ENCODE assay signal across 8 mouse cellular contexts in genomic region chr2:10375024-10375372, GRCm38 (mm10). TPM values are rescaled to one million over a fixed set of nuclear protein-coding genes. Genes with fewer than 3 reads are reported as not detected.
DNase-seq lines count a peak whose midpoint lies in the region; ATAC-seq and TF ChIP-seq lines count a peak whose summit lies in the region.

No protein-coding gene starts in this region.

- H3K27ac ChIP-seq in forebrain, embryonic 12.5 days = no peak overlapping the region
- no peak overlapping the region for H3K27ac ChIP-seq in intestine, postnatal 0 days (ENCODE audit: low read depth, low read length)
- peak overlapping the region; percentile 59; the same call in 1 of the 2 replicates for H3K27ac ChIP-seq in midbrain, embryonic 10.5 days (replicated peaks)

- peak overlapping the region; percentile 59 for H3K9ac ChIP-seq in forebrain, embryonic 12.5 days
- no peak overlapping the region for H3K9ac ChIP-seq in intestine, postnatal 0 days (ENCODE audit: low read depth, low read length)

- H3K27me3 ChIP-seq in forebrain, embryonic 12.5 days = peaks cover 61% of the 10 kb centered on the region
- peaks cover 60% of the 10 kb centered on the region for H3K27me3 ChIP-seq in intestine, postnatal 0 days (replicated peaks; ENCODE audit: control insufficient read depth, insufficient read depth, low read length)
- H3K27me3 ChIP-seq in midbrain, embryonic 10.5 days (ENCODE audit: low read depth, poor library complexity, severe bottlenecking) = peaks cover 74% of the 10 kb centered on the region

- under 1% methylated on average over 22 of the region's 22 CpGs for WGBS in forebrain, embryonic 12.5 days
- WGBS in intestine, postnatal 0 days = under 1% methylated on average over 22 of the region's 22 CpGs
- WGBS in midbrain, embryonic 10.5 days = under 1% methylated on average over 22 of the region's 22 CpGs

- ATAC-seq in forebrain, embryonic 12.5 days (ENCODE audit: low FRiP score) = peak; percentile 25; the same call in 1 of the 2 replicates
- no peak for ATAC-seq in intestine, postnatal 0 days

- H3K4me1 ChIP-seq in forebrain, embryonic 12.5 days = peaks cover 23% of the 10 kb centered on the region
- H3K4me1 ChIP-seq in intestine, postnatal 0 days (replicated peaks; ENCODE audit: control insufficient read depth, insufficient read depth, low read length) = peaks cover 10% of the 10 kb centered on the region; the same call in 1 of the 2 replicates
- peaks cover 33% of the 10 kb centered on the region for H3K4me1 ChIP-seq in midbrain, embryonic 10.5 days

- peak; percentile 8 for DNase-seq in kidney, adult 18-20 months
- no peak for DNase-seq in kidney, postnatal 25 days
- peak; percentile 59 for DNase-seq in ZHBTc4 (ENCODE audit: low read depth, low spot score)
- no peak for DNase-seq in midbrain, embryonic 10.5 days (ENCODE audit: low spot score)
- peak; percentile 39 for DNase-seq in testis, postnatal 14 days (ENCODE audit: low spot score)
- DNase-seq in spleen, postnatal 14 days (ENCODE audit: low spot score in 2 of 2) = no peak

- peak overlapping the region; percentile 93 for H3K4me2 ChIP-seq in forebrain, embryonic 12.5 days
- peak overlapping the region; percentile 95 for H3K4me2 ChIP-seq in intestine, postnatal 0 days (replicated peaks; ENCODE audit: low read depth)

- TF ChIP-seq CTCF in intestine, postnatal 0 days (IDR thresholded peaks at IDR 0.05; ENCODE audit: low read depth) = no peak

- no peaks in the 10 kb centered on the region for H3K36me3 ChIP-seq in forebrain, embryonic 12.5 days (replicated peaks)
- no peaks in the 10 kb centered on the region for H3K36me3 ChIP-seq in intestine, postnatal 0 days (ENCODE audit: control insufficient read depth, insufficient read depth)
- no peaks in the 10 kb centered on the region for H3K36me3 ChIP-seq in midbrain, embryonic 10.5 days

- peak overlapping the region; percentile 57 for H3K4me3 ChIP-seq in forebrain, embryonic 12.5 days (replicated peaks)
- peak overlapping the region; percentile 56 for H3K4me3 ChIP-seq in intestine, postnatal 0 days (ENCODE audit: low read depth, low read length)
- H3K4me3 ChIP-seq in midbrain, embryonic 10.5 days = peak overlapping the region; percentile 67

- H3K9me3 ChIP-seq in forebrain, embryonic 12.5 days = no peaks in the 10 kb centered on the region
- H3K9me3 ChIP-seq in intestine, postnatal 0 days (ENCODE audit: control insufficient read depth) = 0 out of 2 replicates have a peak, but pooled peaks cover 2% of the 10 kb centered on the region
- no peaks in the 10 kb centered on the region for H3K9me3 ChIP-seq in midbrain, embryonic 10.5 days (replicated peaks)

RNA-seq across cellular contexts. Expression of gene Sfmbt2, which starts 4.7 kb away (rescaled TPM):
- 1.5 and 2.3 TPM in 2 replicates for polyA plus RNA-seq in forebrain, embryonic 12.5 days (2016; fragmentation: Nextera tagmentation; extraction: Ambion mirVana)
- polyA plus RNA-seq in intestine, postnatal 0 days (2015; fragmentation: Nextera tagmentation; extraction: Ambion mirVana) = 0.41 and 0.47 TPM in 2 replicates
- polyA plus RNA-seq in midbrain, embryonic 10.5 days (2016; fragmentation: Nextera tagmentation; extraction: Ambion mirVana) = 1.8 and 2.0 TPM in 2 replicates

Comparison
In these comparisons a context has a peak if more than half of its experiments do, and no peak if none do; other contexts are left out.
1. DNase-seq: peak in kidney, adult 18-20 months (single experiment), ZHBTc4 (single experiment) and testis, postnatal 14 days (single experiment); none in kidney, postnatal 25 days (0 of 2), midbrain, embryonic 10.5 days (single experiment) and spleen, postnatal 14 days (0 of 2).
2. Peak in every context shown above with its lines, with median percentiles within 50 percentile points of each other: H3K4me3 ChIP-seq.